Mouse (Mus musculus) stomach, embryonic 14.5 days (tissue): ENCODE measurements around the gene Stox1. TPM values are rescaled to one million over a fixed set of nuclear protein-coding genes. Genes with fewer than 3 reads are reported as not detected.

ENCODE experiments used
- ATAC-seq: fragments of 200-750 bp; cut with Nextera tagmentation; 2 replicates; pipeline ENCODE4 v1.8.0; 2017; ENCODE audit warnings: low read depth, moderate TSS enrichment; ENCODE audit not compliant: insufficient number of reproducible peaks, insufficient read depth, low FRiP score
- H3K27ac ChIP-seq: fragments of 300-500 bp; sonication (generic); 2 replicates; pipeline ENCODE4 v1.5.1; 2014; ENCODE audit warnings: mild to moderate bottlenecking, low read length, moderate library complexity, mixed read lengths
- H3K27me3 ChIP-seq: fragments of 300-500 bp; sonication (generic); 2 replicates; pipeline ENCODE4 v1.6.1; 2014; ENCODE audit warnings: low read length, control low read depth, mixed read lengths; ENCODE audit not compliant: control insufficient read depth, insufficient read depth
- H3K36me3 ChIP-seq: fragments of 300-500 bp; sonication (generic); 2 replicates; pipeline ENCODE4 v1.6.1; 2014; ENCODE audit warnings: mild to moderate bottlenecking, control low read depth, low read length, moderate library complexity, mixed read lengths; ENCODE audit not compliant: control insufficient read depth, insufficient read depth
- H3K4me1 ChIP-seq: fragments of 300-500 bp; sonication (generic); 2 replicates; pipeline ENCODE4 v1.6.1; 2014; ENCODE audit warnings: low read length, control low read depth, mixed read lengths; ENCODE audit not compliant: control insufficient read depth, insufficient read depth
- H3K4me2 ChIP-seq: fragments of 300-500 bp; sonication (generic); replicated peaks from 2 replicates; pipeline ENCODE4 v1.6.1; 2014; ENCODE audit warnings: low read depth, low read length, control low read depth
- H3K4me3 ChIP-seq: fragments of 300-500 bp; sonication (generic); 2 replicates; pipeline ENCODE4 v1.5.1; 2014; ENCODE audit warnings: low read depth, low read length, control low read depth
- H3K9ac ChIP-seq: fragments of 300-500 bp; sonication (generic); replicated peaks from 2 replicates; pipeline ENCODE4 v1.6.1; 2014; ENCODE audit warnings: low read depth, mild to moderate bottlenecking, control low read depth, low read length, moderate library complexity, mixed read lengths
- H3K9me3 ChIP-seq: fragments of 300-500 bp; sonication (generic); 2 replicates; pipeline ENCODE4 v1.6.1; 2016; ENCODE audit warnings: low read depth, low read length, control low read depth; ENCODE audit not compliant: control insufficient read depth
- WGBS: fragments of 180-500 bp; shearing (Covaris S2); extraction: QIAGEN DNeasy Blood & Tissue Kit; methylation state at CpG from one replicate; pipeline ENCODE4 v1.1.7; 2014; 5-methylcytosine and 5-hydroxymethylcytosine counted together
- polyA plus RNA-seq: library from polyadenylated mRNA; unstranded; fragments of >200 nt; fragmentation: Nextera tagmentation; extraction: Ambion mirVana; gene quantifications from 2 replicates; pipeline ENCODE4 v1.2.1, GENCODE M21; 2014

Stox1 gene
- polyA plus RNA-seq, 1 experiment from 2014 or later, result 1.5 TPM

GRCm38 (mm10) chr10:62713457-62713856 is 12.5 kb downstream of the Stox1 start:
- no peak overlapping the region for H3K4me3 ChIP-seq
- H3K9me3 ChIP-seq, result no peaks in the 10 kb centered on the region
- no peaks in the 10 kb centered on the region for H3K4me1 ChIP-seq
- no peak overlapping the region for H3K9ac ChIP-seq
- 67% methylated on average over 10 of the region's 10 CpGs for whole genome bisulfite sequencing
- H3K4me2 ChIP-seq, result no peak overlapping the region
- no peaks in the 10 kb centered on the region for H3K27me3 ChIP-seq
- H3K36me3 ChIP-seq, result no peaks in the 10 kb centered on the region
- H3K27ac ChIP-seq, result no peak overlapping the region
- no peak for ATAC-seq

- no peak for ATAC-seq
- 83% methylated on average over 4 of the region's 4 CpGs for WGBS
These were observed 22.3 kb downstream of the Stox1 start for GRCm38 (mm10) chr10:62703579-62703978.

GRCm38 (mm10) chr10:62702436-62702835 is 23.5 kb downstream of the Stox1 start:
- H3K4me2 ChIP-seq, result no peak overlapping the region
- H3K9ac ChIP-seq, result no peak overlapping the region
- H3K27ac ChIP-seq, result no peak overlapping the region
- no peak for ATAC-seq
- H3K4me3 ChIP-seq, result no peak overlapping the region
- H3K27me3 ChIP-seq, result no peaks in the 10 kb centered on the region
- 73% methylated on average over 4 of the region's 4 CpGs for WGBS
- no peaks in the 10 kb centered on the region for H3K9me3 ChIP-seq
- H3K36me3 ChIP-seq, result no peaks in the 10 kb centered on the region
- H3K4me1 ChIP-seq, result no peaks in the 10 kb centered on the region

More at GRCm38 (mm10) chr10:62703579-62703978, 22.3 kb downstream of the Stox1 start:
- H3K4me1 ChIP-seq, result no peaks in the 10 kb centered on the region
- H3K9me3 ChIP-seq, result no peaks in the 10 kb centered on the region
- H3K27me3 ChIP-seq, result no peaks in the 10 kb centered on the region
- no peak overlapping the region for H3K27ac ChIP-seq
- H3K4me2 ChIP-seq, result no peak overlapping the region
- no peak overlapping the region for H3K9ac ChIP-seq
- no peaks in the 10 kb centered on the region for H3K36me3 ChIP-seq
- no peak overlapping the region for H3K4me3 ChIP-seq

GRCm38 (mm10) chr10:62692771-62693170 is 33.2 kb downstream of the Stox1 start:
- Histone ChIP-seq H3K9me3 (no peaks in the 10 kb centered on the region), H3K36me3 (no peaks in the 10 kb centered on the region)
- no peak for ATAC-seq

GRCm38 (mm10) chr10:62692244-62692643 is 33.7 kb downstream of the Stox1 start:
- ATAC-seq, result no peak
- 74% methylated on average over 3 of the region's 3 CpGs for WGBS

More at GRCm38 (mm10) chr10:62692771-62693170, 33.2 kb downstream of the Stox1 start:
- no peak overlapping the region for H3K4me2 ChIP-seq
- no peaks in the 10 kb centered on the region for H3K4me1 ChIP-seq
- no peak overlapping the region for H3K27ac ChIP-seq
- WGBS, result 46% methylated on average over 8 of the region's 8 CpGs
- no peak overlapping the region for H3K4me3 ChIP-seq
- H3K27me3 ChIP-seq, result no peaks in the 10 kb centered on the region
- no peak overlapping the region for H3K9ac ChIP-seq

GRCm38 (mm10) chr10:62687032-62687674 is 38.8 kb downstream of the Stox1 start:
- no peak for ATAC-seq
- Histone ChIP-seq H3K4me3 (no peak overlapping the region), H3K9ac (no peak overlapping the region), H3K9me3 (no peaks in the 10 kb centered on the region), H3K4me2 (no peak overlapping the region), H3K4me1 (no peaks in the 10 kb centered on the region), H3K36me3 (no peaks in the 10 kb centered on the region), H3K27ac (no peak overlapping the region), H3K27me3 (no peaks in the 10 kb centered on the region)
- WGBS, result 72% methylated on average over 15 of the region's 15 CpGs

More at GRCm38 (mm10) chr10:62692244-62692643, 33.7 kb downstream of the Stox1 start:
- no peak overlapping the region for H3K4me3 ChIP-seq
- no peak overlapping the region for H3K4me2 ChIP-seq
- no peaks in the 10 kb centered on the region for H3K36me3 ChIP-seq
- H3K4me1 ChIP-seq, result no peaks in the 10 kb centered on the region
- H3K27me3 ChIP-seq, result no peaks in the 10 kb centered on the region
- no peaks in the 10 kb centered on the region for H3K9me3 ChIP-seq
- no peak overlapping the region for H3K27ac ChIP-seq
- no peak overlapping the region for H3K9ac ChIP-seq

- Histone ChIP-seq H3K4me3 (no peak overlapping the region), H3K9me3 (peaks cover 6% of the 10 kb centered on the region; the same call in 1 of the 2 replicates), H3K27ac (no peak overlapping the region), H3K27me3 (no peaks in the 10 kb centered on the region), H3K4me2 (no peak overlapping the region), H3K9ac (no peak overlapping the region), H3K36me3 (no peaks in the 10 kb centered on the region), H3K4me1 (no peaks in the 10 kb centered on the region)
- WGBS, result 49% methylated on average over 5 of the region's 5 CpGs
- no peak for ATAC-seq
These were observed 42.9 kb downstream of the Stox1 start for GRCm38 (mm10) chr10:62683043-62683442.

GRCm38 (mm10) chr10:62679833-62680232 is 46.1 kb downstream of the Stox1 start:
- H3K27me3 ChIP-seq, result no peaks in the 10 kb centered on the region
- H3K4me1 ChIP-seq, result peaks cover 3% of the 10 kb centered on the region; the same call in 1 of the 2 replicates
- H3K9ac ChIP-seq, result no peak overlapping the region
- ATAC-seq, result no peak
- H3K9me3 ChIP-seq, result peaks cover 6% of the 10 kb centered on the region; the same call in 1 of the 2 replicates
- no peak overlapping the region for H3K4me3 ChIP-seq
- 75% methylated on average over 1 of the region's 1 CpGs for WGBS
- H3K36me3 ChIP-seq, result no peaks in the 10 kb centered on the region
- no peak overlapping the region for H3K27ac ChIP-seq
- no peak overlapping the region for H3K4me2 ChIP-seq

GRCm38 (mm10) chr10:62677329-62677728 is 48.6 kb downstream of the Stox1 start:
- H3K4me1 ChIP-seq, result peaks cover 3% of the 10 kb centered on the region; the same call in 1 of the 2 replicates
- H3K4me2 ChIP-seq, result no peak overlapping the region
- no peaks in the 10 kb centered on the region for H3K27me3 ChIP-seq
- H3K27ac ChIP-seq, result no peak overlapping the region
- no peak overlapping the region for H3K4me3 ChIP-seq
- no peak for ATAC-seq
- H3K36me3 ChIP-seq, result no peaks in the 10 kb centered on the region
- H3K9me3 ChIP-seq, result peaks cover 6% of the 10 kb centered on the region; the same call in 1 of the 2 replicates
- 85% methylated on average over 5 of the region's 5 CpGs for WGBS
- no peak overlapping the region for H3K9ac ChIP-seq
